Mouse (Mus musculus) heart, postnatal 0 days (tissue): ENCODE data around the gene Crim1.

Experiments
- CTCF ChIP-seq: IDR thresholded peaks from 2 replicates; pipeline ENCODE4 v1.5.1; 2016; ENCODE audit warnings: antibody characterized with exemption, control low read depth, low read depth
- EP300 ChIP-seq: IDR thresholded peaks from 2 replicates; pipeline ENCODE4 v1.6.1; 2016; ENCODE audit warnings: antibody characterized with exemption, low read depth

- TF ChIP-seq EP300 (no peak), CTCF (no peak)
Observed at GRCm38 (mm10) chr17:78326381-78326780, 126.3 kb downstream of the Crim1 start.
